Mouse (Mus musculus) kidney, adult 11 months (tissue): ENCODE results near the gene Olfr1410.

Experiments
- DNase-seq: peaks from one replicate; pipeline ENCODE4 v3.0.0; 2022

Gene Olfr1410

GRCm38 (mm10) chr1:92605482-92605881, at the start of gene Olfr1410:
Olfr1410 (plus strand) TSS chr1:92605782.
- no peak for DNase-seq

GRCm38 (mm10) chr1:92571022-92571421, 34.6 kb upstream of the Olfr1410 start, which contains the start of gene Olfr1413:
Olfr1413 (plus strand) TSS chr1:92571322.
- DNase-seq = no peak

GRCm38 (mm10) chr1:92585479-92585878, 20.1 kb upstream of the Olfr1410 start, which contains the start of gene Olfr1412:
Olfr1412 (plus strand) TSS chr1:92585779.
- DNase-seq = no peak

GRCm38 (mm10) chr1:92594111-92594510, 11.5 kb upstream of the Olfr1410 start, which contains the start of gene Olfr1411:
Olfr1411 (plus strand) TSS chr1:92594411.
- no peak for DNase-seq

- DNase-seq = no peak
Measured at GRCm38 (mm10) chr1:92596019-92596418, 9.6 kb upstream of the Olfr1410 start.

- DNase-seq = no peak
Measured at GRCm38 (mm10) chr1:92607711-92608110, 2.1 kb downstream of the Olfr1410 start.

GRCm38 (mm10) chr1:92611008-92611407, 5.4 kb downstream of the Olfr1410 start:
- DNase-seq = peak; percentile 9

GRCm38 (mm10) chr1:92613175-92613574, 7.6 kb downstream of the Olfr1410 start:
- no peak for DNase-seq

- no peak for DNase-seq
Measured at GRCm38 (mm10) chr1:92614516-92614915, 8.9 kb downstream of the Olfr1410 start.

- no peak for DNase-seq
Measured at GRCm38 (mm10) chr1:92616046-92616445, 10.5 kb downstream of the Olfr1410 start.

- no peak for DNase-seq
Measured at GRCm38 (mm10) chr1:92617488-92617887, 11.9 kb downstream of the Olfr1410 start, which contains the start of gene Olfr12. Olfr12 (plus strand) TSS chr1:92617788.

- DNase-seq = no peak
Measured at GRCm38 (mm10) chr1:92618360-92618759, 12.8 kb downstream of the Olfr1410 start.

GRCm38 (mm10) chr1:92628227-92628626, 22.6 kb downstream of the Olfr1410 start:
- no peak for DNase-seq

GRCm38 (mm10) chr1:92632196-92632595, 26.6 kb downstream of the Olfr1410 start:
- no peak for DNase-seq

GRCm38 (mm10) chr1:92632948-92633347, 27.4 kb downstream of the Olfr1410 start:
- DNase-seq = no peak

- no peak for DNase-seq
Measured at GRCm38 (mm10) chr1:92633726-92634125, 28.1 kb downstream of the Olfr1410 start.

- no peak for DNase-seq
Measured at GRCm38 (mm10) chr1:92634569-92634968, 29.0 kb downstream of the Olfr1410 start.

GRCm38 (mm10) chr1:92634976-92635599, 29.5 kb downstream of the Olfr1410 start:
- DNase-seq = no peak

- no peak for DNase-seq
Measured at GRCm38 (mm10) chr1:92636015-92636414, 30.4 kb downstream of the Olfr1410 start.

- no peak for DNase-seq
Measured at GRCm38 (mm10) chr1:92636676-92637075, 31.1 kb downstream of the Olfr1410 start.

- no peak for DNase-seq
Measured at GRCm38 (mm10) chr1:92637501-92638172, 32.1 kb downstream of the Olfr1410 start.

- DNase-seq = no peak
Measured at GRCm38 (mm10) chr1:92638181-92638580, 32.6 kb downstream of the Olfr1410 start.

- DNase-seq = no peak
Measured at GRCm38 (mm10) chr1:92638736-92639135, 33.2 kb downstream of the Olfr1410 start.

- no peak for DNase-seq
Measured at GRCm38 (mm10) chr1:92640393-92640792, 34.8 kb downstream of the Olfr1410 start.
